Mouse (Mus musculus) neural tube, embryonic 15.5 days (tissue): ENCODE measurements around the gene Zfp786. TPM values are rescaled to one million over a fixed set of nuclear protein-coding genes. Genes with fewer than 3 reads are reported as not detected.
"Not testable (repeated sequence)": the region's sequence is repeated elsewhere in the genome, so short reads cannot be mapped to it uniquely, and the experiment has no call there.

ENCODE experiments used
- ATAC-seq: fragments of 200-750 bp; cut with Nextera tagmentation; 2 replicates; pipeline ENCODE4 v1.8.0; 2017; ENCODE audit warnings: mild to moderate bottlenecking, moderate TSS enrichment, moderate library complexity; ENCODE audit not compliant: low FRiP score
- H3K27ac ChIP-seq: fragments of 300-500 bp; sonication (generic); replicated peaks from 2 replicates; pipeline ENCODE4 v1.5.1; 2015; ENCODE audit warnings: mild to moderate bottlenecking, inconsistent platforms
- H3K27me3 ChIP-seq: fragments of 300-500 bp; sonication (generic); replicated peaks from 2 replicates; pipeline ENCODE4 v1.6.1; 2015; ENCODE audit warnings: inconsistent platforms
- H3K36me3 ChIP-seq: fragments of 300-500 bp; sonication (generic); 2 replicates; pipeline ENCODE4 v1.6.1; 2015; ENCODE audit warnings: inconsistent platforms
- H3K4me1 ChIP-seq: fragments of 300-500 bp; sonication (generic); 2 replicates; pipeline ENCODE4 v1.6.1; 2015; ENCODE audit warnings: inconsistent platforms
- H3K4me2 ChIP-seq: fragments of 300-500 bp; sonication (generic); 2 replicates; pipeline ENCODE4 v1.6.1; 2015; ENCODE audit warnings: inconsistent platforms, mild to moderate bottlenecking, moderate library complexity
- H3K4me3 ChIP-seq: fragments of 300-500 bp; sonication (generic); replicated peaks from 2 replicates; pipeline ENCODE4 v1.5.1; 2015; ENCODE audit warnings: mild to moderate bottlenecking, inconsistent platforms
- H3K9ac ChIP-seq: fragments of 300-500 bp; sonication (generic); replicated peaks from 2 replicates; pipeline ENCODE4 v1.6.1; 2015; ENCODE audit warnings: mild to moderate bottlenecking, inconsistent platforms
- H3K9me3 ChIP-seq: fragments of 300-500 bp; sonication (generic); replicated peaks from 2 replicates; pipeline ENCODE4 v1.6.1; 2016; ENCODE audit warnings: inconsistent platforms
- WGBS: fragments of 180-500 bp; shearing (Covaris S2); methylation state at CpG from one replicate; pipeline ENCODE4 v1.1.7; 2015; ENCODE audit warnings: mixed read lengths; 5-methylcytosine and 5-hydroxymethylcytosine counted together
- microRNA counts: library from miRNA; unstranded; fragments of <30 nt; microRNA quantifications from one replicate; lab custom pipeline; 2016
- microRNA-seq: library from miRNA; unstranded; fragments of <30 nt; microRNA quantifications from one replicate; pipeline ENCODE4, GENCODE M21; 2017
- polyA plus RNA-seq: library from polyadenylated mRNA; unstranded; fragments of >200 nt; fragmentation: Nextera tagmentation; extraction: Ambion mirVana; gene quantifications from 2 replicates; pipeline ENCODE4 v1.2.1, GENCODE M21; 2015

The Zfp786 gene
- polyA plus RNA-seq, 1 experiment from 2014 or later = 16.4 TPM

- H3K9me3 ChIP-seq, ATAC-seq, H3K4me1 ChIP-seq, H3K36me3 ChIP-seq, H3K27ac ChIP-seq, H3K27me3 ChIP-seq, H3K9ac ChIP-seq: not testable (repeated sequence)
- Histone ChIP-seq H3K4me2 (peak overlapping the region; percentile 36; the same call in 1 of the 2 replicates), H3K4me3 (peak overlapping the region; percentile 26; the same call in 1 of the 2 replicates)
- WGBS = 72% methylated on average over 7 of the region's 19 CpGs
These were observed 58.9 kb downstream of the Zfp786 start for GRCm38 (mm10) chr6:47771760-47772159.

DNA sequence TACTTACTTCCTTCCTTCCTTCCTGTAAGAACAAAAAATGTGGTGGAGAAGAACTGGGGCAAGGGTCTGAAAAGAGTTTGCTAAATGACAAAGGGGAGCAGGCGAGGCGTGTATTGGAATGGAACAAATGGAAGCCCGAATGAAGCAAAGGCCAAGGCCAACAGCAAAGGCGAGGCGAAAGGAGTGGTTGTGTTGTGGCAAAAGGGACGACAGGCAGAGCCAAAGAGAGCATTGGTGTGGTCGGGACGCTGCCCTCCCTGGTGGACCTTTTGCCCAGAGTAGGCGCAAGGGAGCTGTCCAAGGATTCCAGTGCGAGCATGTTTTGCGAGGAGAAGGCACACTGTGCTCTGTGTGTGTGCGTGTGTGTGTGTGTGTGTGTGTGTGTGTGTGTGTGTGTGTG, 59.6 kb downstream of the Zfp786 start:
- WGBS = 83% methylated on average over 12 of the region's 12 CpGs
- H3K4me1 ChIP-seq, H3K27me3 ChIP-seq, H3K9me3 ChIP-seq, H3K36me3 ChIP-seq, ATAC-seq, H3K4me3 ChIP-seq, H3K9ac ChIP-seq, H3K4me2 ChIP-seq, H3K27ac ChIP-seq: not testable (repeated sequence)

- H3K9ac ChIP-seq, H3K27ac ChIP-seq, H3K36me3 ChIP-seq, H3K4me2 ChIP-seq, H3K9me3 ChIP-seq, ATAC-seq, H3K4me1 ChIP-seq, H3K27me3 ChIP-seq, H3K4me3 ChIP-seq: not testable (repeated sequence)
- 67% methylated on average over 4 of the region's 4 CpGs for WGBS
These were observed 60.8 kb downstream of the Zfp786 start for GRCm38 (mm10) chr6:47769861-47770260.

MicroRNA genes within 50 kb of the gene (microRNA counts, 519-probe panel; counts per million panel counts)
- 632 counts per million, percentile 1 among the panel's probes with 10 or more counts for microRNA mmu-miR-704 (lab: Ali Mortazavi, UCI)

Small RNA genes within 50 kb of the gene (microRNA-seq; reads per million reads assigned to microRNA genes)
- gene Mir704 = not detected

Other genes with a start within 250 kb of the Zfp786 start
- gene Ezh2, start 235.5 kb downstream of the Zfp786 start, polyA plus RNA-seq = 48.1 and 60.3 TPM in 2 replicates
- gene Pdia4, start 17.4 kb downstream of the Zfp786 start, polyA plus RNA-seq = 147 and 177 TPM in 2 replicates
- gene Zfp398, start 4.8 kb upstream of the Zfp786 start, polyA plus RNA-seq = 17.3 and 17.4 TPM in 2 replicates
- gene Zfp282, start 46.3 kb upstream of the Zfp786 start, polyA plus RNA-seq = 21.3 and 23.3 TPM in 2 replicates
- 15.5 and 16.1 TPM in 2 replicates for gene Zfp212, start 89.6 kb upstream of the Zfp786 start, polyA plus RNA-seq
- gene Zfp956, start 122.5 kb upstream of the Zfp786 start, polyA plus RNA-seq = 23.2 and 24.6 TPM in 2 replicates
- gene Zfp777, start 218.0 kb upstream of the Zfp786 start, polyA plus RNA-seq = 13.4 and 14.8 TPM in 2 replicates